Mouse (Mus musculus): ENCODE measurements at regions not wholly inside any gene's neighbourhood (a gene's known extent, or its start where the extent isn't known, plus 50 kb on each side); places are given as distances from the start of the nearest gene placed in this dataset.

DNA sequence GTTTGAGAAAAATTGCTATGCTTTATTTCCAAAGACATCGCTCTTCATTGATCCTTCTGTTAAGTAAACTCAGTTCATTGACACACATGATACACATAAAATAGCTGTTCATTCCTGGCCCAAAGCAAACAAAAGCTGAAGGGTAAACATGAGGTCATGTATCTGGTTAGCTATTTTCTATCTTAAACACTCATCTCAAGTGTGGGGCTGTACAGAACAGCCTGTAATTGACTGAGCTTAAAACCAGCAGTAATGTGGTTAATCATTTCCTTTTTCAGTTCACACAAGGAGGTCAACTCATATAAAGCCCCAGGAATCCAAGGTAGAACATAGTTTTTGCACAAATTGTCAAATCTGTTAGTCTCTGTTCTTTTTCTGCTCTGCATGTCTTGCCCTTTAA lies 94.5 kb downstream of the Cldn17 start:
- Histone ChIP-seq H3K4me3 (replicated peaks; ENCODE audit: extremely low read depth, low read depth, low read length) (no peak overlapping the region), H3K4me1 (ENCODE audit: control insufficient read depth, insufficient read depth, low read length) (no peaks in the 10 kb centered on the region)
- TF ChIP-seq CTCF (IDR thresholded peaks at IDR 0.05; ENCODE audit: insufficient read depth, low read length) = no peak
- no peak for TF ChIP-seq POLR2A (IDR thresholded peaks at IDR 0.05; ENCODE audit: borderline replicate concordance, extremely low read depth, low read depth, low read length)
- 76% methylated on average over 1 of the region's 1 CpGs for WGBS
- DNase-seq = no peak

DNA sequence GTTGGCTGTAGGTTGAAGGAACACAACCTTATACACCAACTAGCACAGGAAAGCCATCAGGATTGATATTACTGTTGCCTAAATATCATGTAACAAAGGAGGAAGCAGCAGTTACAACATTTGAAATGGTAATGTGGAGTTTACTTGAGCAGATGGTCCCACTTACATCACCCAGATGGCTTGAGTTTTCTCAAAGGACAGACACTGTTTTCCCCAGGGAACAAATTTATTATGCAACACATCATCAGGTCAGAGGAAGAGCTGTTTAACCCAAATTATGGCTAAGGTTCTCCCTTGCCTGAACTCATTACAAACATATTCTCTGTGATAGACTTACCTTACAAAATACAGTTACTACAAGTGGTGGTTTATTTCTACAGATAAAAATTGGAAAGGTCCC lies 98.6 kb downstream of the Cldn17 start:
- no peaks in the 10 kb centered on the region for H3K4me1 ChIP-seq (ENCODE audit: control insufficient read depth, insufficient read depth, low read length)
- no peak for DNase-seq
- TF ChIP-seq CTCF (IDR thresholded peaks at IDR 0.05; ENCODE audit: insufficient read depth, low read length) = no peak
- TF ChIP-seq POLR2A (IDR thresholded peaks at IDR 0.05; ENCODE audit: borderline replicate concordance, extremely low read depth, low read depth, low read length) = no peak
- H3K4me3 ChIP-seq (replicated peaks; ENCODE audit: extremely low read depth, low read depth, low read length) = no peak overlapping the region

DNA sequence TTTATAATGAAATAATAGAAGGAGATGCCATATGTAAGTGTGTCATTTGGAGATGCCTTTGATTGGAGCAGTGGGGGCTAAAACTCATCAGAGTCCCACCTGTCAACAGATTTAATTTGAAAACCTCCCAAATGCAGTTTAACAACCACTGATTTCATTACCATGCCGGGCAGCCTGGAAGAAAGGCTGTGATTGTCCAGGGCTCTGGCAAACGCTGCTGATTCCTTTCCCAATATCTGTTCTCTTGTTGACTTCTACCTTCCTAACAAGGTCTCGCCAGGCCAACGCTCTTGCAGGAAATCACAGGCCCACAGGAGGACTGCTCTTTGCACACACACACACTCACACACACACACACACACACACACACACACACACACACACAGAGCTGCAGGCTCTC lies 102.4 kb downstream of the Cldn17 start:
- TF ChIP-seq CTCF (IDR thresholded peaks at IDR 0.05; ENCODE audit: insufficient read depth, low read length) = no peak
- TF ChIP-seq POLR2A (IDR thresholded peaks at IDR 0.05; ENCODE audit: borderline replicate concordance, extremely low read depth, low read depth, low read length) = no peak
- Histone ChIP-seq H3K4me3 (replicated peaks; ENCODE audit: extremely low read depth, low read depth, low read length) (no peak overlapping the region), H3K4me1 (ENCODE audit: control insufficient read depth, insufficient read depth, low read length) (no peaks in the 10 kb centered on the region)
- WGBS = 80% methylated on average over 4 of the region's 4 CpGs
- DNase-seq = no peak

DNA sequence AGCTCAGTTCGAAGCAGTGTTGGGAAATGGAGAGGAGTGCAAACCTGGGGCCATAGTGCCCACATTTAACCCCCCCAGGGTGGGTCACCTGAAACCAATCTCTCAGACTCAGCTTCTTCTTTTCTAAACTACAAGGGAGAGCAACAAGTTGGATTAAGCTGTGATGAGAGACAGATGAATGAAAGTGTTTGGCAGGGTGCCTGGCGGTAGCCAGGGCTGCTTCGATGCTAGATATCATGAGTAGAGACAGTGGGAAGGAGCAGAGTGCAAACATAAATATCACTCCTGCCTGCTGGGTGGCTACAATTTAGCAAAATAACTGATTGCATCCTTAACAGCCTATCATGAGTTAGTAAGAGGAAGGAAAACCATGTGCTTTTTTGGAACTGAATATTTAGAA lies 106.9 kb downstream of the Cldn17 start:
- 57% methylated on average over 3 of the region's 3 CpGs for WGBS
- Histone ChIP-seq H3K4me1 (ENCODE audit: control insufficient read depth, insufficient read depth, low read length) (no peaks in the 10 kb centered on the region), H3K4me3 (replicated peaks; ENCODE audit: extremely low read depth, low read depth, low read length) (no peak overlapping the region)
- no peak for TF ChIP-seq POLR2A (IDR thresholded peaks at IDR 0.05; ENCODE audit: borderline replicate concordance, extremely low read depth, low read depth, low read length)
- no peak for TF ChIP-seq CTCF (IDR thresholded peaks at IDR 0.05; ENCODE audit: insufficient read depth, low read length)
- no peak for DNase-seq

DNA sequence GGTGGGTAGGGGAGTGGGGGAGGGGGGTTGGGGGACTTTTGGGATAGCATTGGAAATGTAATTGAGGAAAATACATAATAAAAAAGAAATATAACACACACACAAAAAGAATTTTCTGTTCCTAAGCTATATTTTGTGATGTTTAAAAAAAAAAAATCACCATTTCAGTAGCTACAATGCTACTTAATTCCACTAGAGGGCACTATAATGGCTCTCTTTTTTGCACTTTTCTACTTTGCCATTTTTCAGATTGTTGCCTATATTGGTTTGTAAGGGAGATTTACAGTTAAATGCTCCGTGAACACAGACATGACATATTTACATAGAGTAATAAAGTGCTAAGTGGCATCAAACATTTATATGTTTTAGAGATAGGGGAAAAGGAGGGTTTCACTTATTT lies 102.7 kb upstream of the Grik1 start:
- Histone ChIP-seq H3K4me1 (ENCODE audit: control insufficient read depth, insufficient read depth, low read length) (no peaks in the 10 kb centered on the region), H3K4me3 (replicated peaks; ENCODE audit: extremely low read depth, low read depth, low read length) (no peak overlapping the region)
- no peak for DNase-seq
- TF ChIP-seq POLR2A (IDR thresholded peaks at IDR 0.05; ENCODE audit: borderline replicate concordance, extremely low read depth, low read depth, low read length) (no peak), CTCF (IDR thresholded peaks at IDR 0.05; ENCODE audit: insufficient read depth, low read length) (no peak)
- 35% methylated on average over 1 of the region's 1 CpGs for WGBS

DNA sequence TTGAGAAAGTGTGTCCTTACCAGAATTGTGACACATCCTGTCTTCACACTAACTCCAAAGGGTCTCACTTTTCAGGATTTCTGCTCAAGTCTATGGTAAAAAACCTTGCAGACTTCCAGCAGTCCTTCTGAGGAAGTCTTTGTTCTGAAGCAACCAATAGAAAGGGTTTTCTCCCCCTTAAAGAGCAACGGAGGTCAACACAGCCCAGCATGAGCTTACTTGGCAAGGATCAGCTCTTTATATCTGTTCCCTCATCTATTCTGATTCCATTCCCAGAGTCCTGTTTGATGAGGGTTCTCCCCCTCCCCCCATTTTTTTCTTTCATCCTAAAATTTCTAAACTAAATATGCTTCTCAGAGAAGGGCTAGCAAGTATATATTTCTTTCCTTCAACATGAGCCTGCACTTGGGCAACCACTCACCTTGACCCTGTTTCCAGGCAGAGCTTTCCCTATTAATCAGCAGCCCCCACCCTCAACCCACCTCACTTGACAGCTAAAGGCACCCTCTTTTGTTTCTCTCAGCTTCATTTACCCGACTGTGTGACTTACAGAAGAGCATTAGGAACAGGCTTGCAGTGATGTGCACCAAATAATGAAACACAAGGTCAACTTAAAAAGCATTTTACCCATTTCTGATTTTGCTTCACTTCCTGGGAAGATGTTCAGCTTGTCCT lies 91.7 kb upstream of the Grik1 start:
- WGBS = 24% methylated on average over 2 of the region's 2 CpGs
- TF ChIP-seq CTCF (IDR thresholded peaks at IDR 0.05; ENCODE audit: insufficient read depth, low read length) (no peak), POLR2A (IDR thresholded peaks at IDR 0.05; ENCODE audit: borderline replicate concordance, extremely low read depth, low read depth, low read length) (no peak)
- no peak for DNase-seq
- Histone ChIP-seq H3K4me1 (ENCODE audit: control insufficient read depth, insufficient read depth, low read length) (no peaks in the 10 kb centered on the region), H3K4me3 (replicated peaks; ENCODE audit: extremely low read depth, low read depth, low read length) (no peak overlapping the region)

DNA sequence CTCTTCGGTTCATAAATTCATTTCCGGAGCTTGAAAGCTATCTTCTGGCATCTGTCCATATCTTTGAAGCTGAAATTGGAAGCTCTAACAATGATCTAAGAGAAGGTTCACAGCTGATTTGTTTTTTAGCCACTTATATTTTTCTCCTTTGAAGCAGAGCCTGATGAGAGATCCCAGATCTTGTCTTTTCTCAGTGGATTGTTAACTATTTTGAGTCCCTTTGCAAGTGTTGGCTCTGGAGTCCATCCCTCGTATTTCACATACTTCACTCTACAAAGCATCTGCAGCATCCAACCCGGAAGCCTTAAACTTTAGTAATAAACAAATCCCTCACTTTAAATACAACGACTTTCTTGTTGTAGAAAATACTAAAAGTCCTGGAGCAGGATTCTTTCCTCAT lies 85.6 kb upstream of the Grik1 start:
- 39% methylated on average over 5 of the region's 5 CpGs for WGBS

DNA sequence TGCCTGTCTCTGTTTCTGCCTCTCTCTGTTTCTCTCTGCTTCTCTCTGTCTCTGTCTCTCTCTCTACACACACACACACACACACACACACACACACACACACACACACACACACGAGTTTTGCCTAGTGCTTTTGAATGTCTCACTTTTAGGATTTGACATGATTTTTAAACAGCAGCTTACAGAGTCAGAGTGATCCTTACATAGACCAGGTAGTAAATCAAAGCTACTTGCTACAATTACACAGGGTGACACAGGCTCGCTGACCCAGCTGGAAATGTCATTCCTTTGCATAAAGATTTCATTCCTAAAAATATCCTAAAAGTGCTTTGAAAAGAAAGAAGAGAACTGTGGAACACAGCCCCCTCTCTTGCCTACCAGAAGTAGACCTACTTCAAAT lies 84.5 kb upstream of the Grik1 start:
- no peak overlapping the region for H3K4me3 ChIP-seq (replicated peaks; ENCODE audit: extremely low read depth, low read depth, low read length)
- no peaks in the 10 kb centered on the region for H3K4me1 ChIP-seq (ENCODE audit: control insufficient read depth, insufficient read depth, low read length)
- no peak for DNase-seq
- no peak for TF ChIP-seq CTCF (IDR thresholded peaks at IDR 0.05; ENCODE audit: insufficient read depth, low read length)
- no peak for TF ChIP-seq POLR2A (IDR thresholded peaks at IDR 0.05; ENCODE audit: borderline replicate concordance, extremely low read depth, low read depth, low read length)
- WGBS = 45% methylated on average over 2 of the region's 2 CpGs

More for the DNA sequence above, 85.6 kb upstream of the Grik1 start:
- no peak overlapping the region for H3K4me3 ChIP-seq (replicated peaks; ENCODE audit: extremely low read depth, low read depth, low read length)
- TF ChIP-seq POLR2A (IDR thresholded peaks at IDR 0.05; ENCODE audit: borderline replicate concordance, extremely low read depth, low read depth, low read length) (no peak), CTCF (IDR thresholded peaks at IDR 0.05; ENCODE audit: insufficient read depth, low read length) (no peak)
- no peak for DNase-seq
- no peaks in the 10 kb centered on the region for H3K4me1 ChIP-seq (ENCODE audit: control insufficient read depth, insufficient read depth, low read length)

DNA sequence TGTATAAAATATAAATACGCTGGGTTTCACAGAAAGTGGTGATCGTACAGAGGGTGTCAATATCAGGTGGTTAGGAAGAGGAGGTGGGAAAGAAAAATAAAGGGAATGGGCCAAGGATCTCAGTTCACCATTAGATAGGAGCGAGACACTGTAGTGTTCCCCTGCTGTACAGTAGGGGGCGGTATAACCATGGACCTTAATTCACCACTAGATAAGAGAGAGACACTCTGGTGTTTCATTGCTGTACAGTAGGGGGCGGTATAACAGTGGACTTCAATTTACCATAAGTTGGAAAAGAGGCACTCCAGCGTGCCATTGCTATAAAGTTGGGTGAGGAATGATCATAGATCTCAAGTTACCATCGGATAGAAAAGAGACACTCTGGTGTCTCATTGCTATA lies 82.0 kb upstream of the Grik1 start:
- WGBS = 34% methylated on average over 7 of the region's 7 CpGs
- Histone ChIP-seq H3K4me3 (replicated peaks; ENCODE audit: extremely low read depth, low read depth, low read length) (no peak overlapping the region), H3K4me1 (ENCODE audit: control insufficient read depth, insufficient read depth, low read length) (no peaks in the 10 kb centered on the region)
- no peak for DNase-seq
- TF ChIP-seq CTCF (IDR thresholded peaks at IDR 0.05; ENCODE audit: insufficient read depth, low read length) (peak; percentile 34; the same call in 1 of the 2 replicates), POLR2A (IDR thresholded peaks at IDR 0.05; ENCODE audit: borderline replicate concordance, extremely low read depth, low read depth, low read length) (no peak)

DNA sequence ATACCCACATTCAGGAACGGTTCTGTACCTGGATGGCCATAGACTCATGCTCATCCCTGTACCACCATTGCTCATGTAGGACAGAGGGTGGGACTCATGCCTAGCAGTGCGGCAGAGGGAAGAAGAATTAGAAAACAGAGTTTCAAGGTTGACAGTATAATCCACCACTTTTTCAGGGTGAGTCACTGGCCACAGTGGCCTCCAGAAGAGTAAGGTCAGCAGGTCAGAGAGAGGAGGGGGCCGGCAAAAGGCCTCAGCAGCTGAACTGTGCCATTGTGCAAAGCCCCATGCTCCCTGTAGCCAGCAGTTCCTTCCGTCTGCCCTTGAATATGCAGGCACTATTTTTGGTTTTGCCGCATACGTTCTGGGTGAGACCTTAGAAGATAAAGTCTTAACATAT lies 78.1 kb upstream of the Grik1 start:
- DNase-seq = no peak
- WGBS = 51% methylated on average over 6 of the region's 6 CpGs
- Histone ChIP-seq H3K4me1 (ENCODE audit: control insufficient read depth, insufficient read depth, low read length) (no peaks in the 10 kb centered on the region), H3K4me3 (replicated peaks; ENCODE audit: extremely low read depth, low read depth, low read length) (no peak overlapping the region)
- no peak for TF ChIP-seq POLR2A (IDR thresholded peaks at IDR 0.05; ENCODE audit: borderline replicate concordance, extremely low read depth, low read depth, low read length)
- TF ChIP-seq CTCF (IDR thresholded peaks at IDR 0.05; ENCODE audit: insufficient read depth, low read length) = no peak

Data from lung, adult 2 months (tissue).